Mouse (Mus musculus): Measurements from ENCODE around the gene 1700074P13Rik. TPM values are rescaled to one million over a fixed set of nuclear protein-coding genes. Genes with fewer than 3 reads are reported as not detected.

Gene 1700074P13Rik
- polyA plus RNA-seq, 1 experiment from 2014 or later, result not detected

- no peak overlapping the region for H3K27ac ChIP-seq (ENCODE audit: low read depth, low read length)
- no peak for ATAC-seq (replicated peaks; ENCODE audit: insufficient number of reproducible peaks, low FRiP score, low TSS enrichment)
- no peaks in the 10 kb centered on the region for H3K9me3 ChIP-seq (replicated peaks; ENCODE audit: control insufficient read depth, low read length)
- WGBS (ENCODE audit: insufficient replicate concordance), result 30% methylated on average over 1 of the region's 1 CpGs
- H3K4me3 ChIP-seq (ENCODE audit: low read depth, low read length), result no peak overlapping the region
- no peaks in the 10 kb centered on the region for H3K36me3 ChIP-seq (ENCODE audit: control insufficient read depth, insufficient read depth, low read length)
- H3K4me2 ChIP-seq, result no peak overlapping the region
- H3K27me3 ChIP-seq (ENCODE audit: control insufficient read depth, insufficient read depth, low read length), result no peaks in the 10 kb centered on the region
- no peak overlapping the region for H3K9ac ChIP-seq (ENCODE audit: low read depth, low read length)
- no peaks in the 10 kb centered on the region for H3K4me1 ChIP-seq (ENCODE audit: control insufficient read depth, insufficient read depth, low read length)
These were observed 49.4 kb downstream of the 1700074P13Rik start for GRCm38 (mm10) chr6:40890973-40891372.

- Histone ChIP-seq H3K27me3 (ENCODE audit: control insufficient read depth, insufficient read depth, low read length) (no peaks in the 10 kb centered on the region), H3K4me3 (ENCODE audit: low read depth, low read length) (no peak within 1 kb of the TSS), H3K4me1 (ENCODE audit: control insufficient read depth, insufficient read depth, low read length) (no peaks in the 10 kb centered on the region), H3K9ac (ENCODE audit: low read depth, low read length) (no peak within 1 kb of the TSS), H3K9me3 (replicated peaks; ENCODE audit: control insufficient read depth, low read length) (no peaks in the 10 kb centered on the region), H3K36me3 (ENCODE audit: control insufficient read depth, insufficient read depth, low read length) (no peaks in the 10 kb centered on the region), H3K4me2 (no peak within 1 kb of the TSS), H3K27ac (ENCODE audit: low read depth, low read length) (no peak within 1 kb of the TSS)
- ATAC-seq (replicated peaks; ENCODE audit: insufficient number of reproducible peaks, low FRiP score, low TSS enrichment), result no peak
- 75% methylated on average over 3 of the region's 3 CpGs for WGBS (ENCODE audit: insufficient replicate concordance)
These were observed 53.0 kb downstream of the 1700074P13Rik start, which contains the start of gene Moxd2 for GRCm38 (mm10) chr6:40887394-40887793. Moxd2 (minus strand) TSS chr6:40887494.

Other genes starting within 250 kb of the 1700074P13Rik start
- gene Moxd2, start 53.1 kb downstream of the 1700074P13Rik start, polyA plus RNA-seq (2014; fragmentation: Nextera tagmentation; extraction: Ambion mirVana), result not detected in 2 replicates
- gene Prss58, start 40.2 kb downstream of the 1700074P13Rik start, polyA plus RNA-seq (2014; fragmentation: Nextera tagmentation; extraction: Ambion mirVana), result not detected in 2 replicates
- not detected in 2 replicates for gene Gm4744, start 11.3 kb upstream of the 1700074P13Rik start, polyA plus RNA-seq (2014; fragmentation: Nextera tagmentation; extraction: Ambion mirVana)
- gene 1810009J06Rik, start 24.2 kb upstream of the 1700074P13Rik start, polyA plus RNA-seq (2014; fragmentation: Nextera tagmentation; extraction: Ambion mirVana), result not detected in 2 replicates
- 0.19 TPM in 1 of 2 replicates, not detected in the other for gene Gm2663, start 58.9 kb upstream of the 1700074P13Rik start, polyA plus RNA-seq (2014; fragmentation: Nextera tagmentation; extraction: Ambion mirVana)
- gene 2210010C04Rik, start 95.0 kb upstream of the 1700074P13Rik start, polyA plus RNA-seq (2014; fragmentation: Nextera tagmentation; extraction: Ambion mirVana), result not detected in 2 replicates